Mouse (Mus musculus) heart, embryonic 14.5 days (tissue): Measurements from ENCODE around the gene Pbx1. TPM values are rescaled to one million over a fixed set of nuclear protein-coding genes. Genes with fewer than 3 reads are reported as not detected.

Experiments
- ATAC-seq: fragments of 200-750 bp; cut with Nextera tagmentation; 2 replicates; pipeline ENCODE4 v1.8.0; 2017; ENCODE audit warnings: low read depth, moderate TSS enrichment; ENCODE audit not compliant: insufficient number of reproducible peaks, insufficient read depth, low FRiP score
- H3K27ac ChIP-seq, 2 experiments: fragments of 200-500 bp in 1 of 2; fragments of 300-500 bp in 1 of 2; sonication (generic) in 1 of 2; replicated peaks in 1 of 2; 2 replicates each; pipeline ENCODE4 v1.5.1; 2012 to 2014; ENCODE audit warnings: low read depth in 2 of 2, low read length in 2 of 2, control low read depth in 1 of 2, mild to moderate bottlenecking in 1 of 2, mixed read lengths in 1 of 2; ENCODE audit not compliant: control insufficient read depth in 1 of 2, insufficient read depth in 1 of 2
- H3K27me3 ChIP-seq: fragments of 300-500 bp; sonication (generic); 2 replicates; pipeline ENCODE4 v1.6.1; 2014; ENCODE audit warnings: mild to moderate bottlenecking, low read length, control low read depth; ENCODE audit not compliant: control insufficient read depth, insufficient read depth
- H3K36me3 ChIP-seq: fragments of 300-500 bp; sonication (generic); 2 replicates; pipeline ENCODE4 v1.6.1; 2014; ENCODE audit warnings: mild to moderate bottlenecking, control low read depth, low read length, mixed read lengths; ENCODE audit not compliant: control insufficient read depth, insufficient read depth
- H3K4me1 ChIP-seq, 2 experiments: fragments of 200-500 bp in 1 of 2; fragments of 300-500 bp in 1 of 2; sonication (generic) in 1 of 2; 2 replicates each; pipeline ENCODE4 v1.6.1; 2012 to 2014; ENCODE audit warnings: low read length in 2 of 2, control low read depth in 1 of 2, mixed read lengths in 1 of 2; ENCODE audit not compliant: control insufficient read depth in 2 of 2, insufficient read depth in 2 of 2
- H3K4me2 ChIP-seq: fragments of 300-500 bp; sonication (generic); 2 replicates; pipeline ENCODE4 v1.6.1; 2014; ENCODE audit warnings: mild to moderate bottlenecking, low read length
- H3K4me3 ChIP-seq, 2 experiments: fragments of 200-500 bp in 1 of 2; fragments of 300-500 bp in 1 of 2; sonication (generic) in 1 of 2; 2 replicates each; pipeline ENCODE4 v1.5.1; 2012 to 2014; ENCODE audit warnings: low read length in 2 of 2, mild to moderate bottlenecking in 2 of 2, control low read depth in 1 of 2, low read depth in 1 of 2, moderate library complexity in 1 of 2; ENCODE audit not compliant: control insufficient read depth in 1 of 2, insufficient read depth in 1 of 2
- H3K9ac ChIP-seq: fragments of 300-500 bp; sonication (generic); 2 replicates; pipeline ENCODE4 v1.6.1; 2014; ENCODE audit warnings: mild to moderate bottlenecking, low read length
- H3K9me3 ChIP-seq: fragments of 300-500 bp; sonication (generic); 2 replicates; pipeline ENCODE4 v1.6.1; 2016; ENCODE audit warnings: low read length, control low read depth; ENCODE audit not compliant: control insufficient read depth
- WGBS: fragments of 180-500 bp; shearing (Covaris S2); extraction: QIAGEN DNeasy Blood & Tissue Kit; methylation state at CpG from one replicate; pipeline ENCODE4 v1.1.7; 2014; 5-methylcytosine and 5-hydroxymethylcytosine counted together
- polyA plus RNA-seq: library from polyadenylated mRNA; unstranded; fragments of >200 nt; fragmentation: Nextera tagmentation; extraction: Ambion mirVana; gene quantifications from 2 replicates; pipeline ENCODE4 v1.2.1, GENCODE M21; 2014

The Pbx1 gene
- polyA plus RNA-seq, 1 experiment from 2014 or later: 30.7 TPM

- no peak for ATAC-seq
- Histone ChIP-seq H3K9ac (peak overlapping the region; percentile 54), H3K4me2 (peak overlapping the region; percentile 44), H3K36me3 (peaks cover 26% of the 10 kb centered on the region), H3K27me3 (no peaks in the 10 kb centered on the region), H3K4me1 (peaks cover 18 to 58% of the 10 kb centered on the region in 2 experiments), H3K9me3 (no peaks in the 10 kb centered on the region), H3K27ac (0 out of 4 replicates have a peak overlapping the region, but pooled peaks of 1 of the 2 experiments have one; percentile 19), H3K4me3 (no peak overlapping the region)
- WGBS: 39% methylated on average over 5 of the region's 5 CpGs
These were observed 6.9 kb downstream of the Pbx1 start for GRCm38 (mm10) chr1:168425017-168425705.

- no peaks in the 10 kb centered on the region for H3K9me3 ChIP-seq
- H3K4me3 ChIP-seq: no peak overlapping the region
- H3K9ac ChIP-seq: peak overlapping the region; percentile 55
- H3K36me3 ChIP-seq: peaks cover 37% of the 10 kb centered on the region
- H3K4me2 ChIP-seq: peak overlapping the region; percentile 38
- peaks cover 22 to 65% of the 10 kb centered on the region in 2 experiments for H3K4me1 ChIP-seq
- no peaks in the 10 kb centered on the region for H3K27me3 ChIP-seq
- H3K27ac ChIP-seq: peak overlapping the region; percentile 45 to 56
- no peak for ATAC-seq
- WGBS: 46% methylated on average over 11 of the region's 11 CpGs
These were observed 8.6 kb downstream of the Pbx1 start for GRCm38 (mm10) chr1:168423389-168423930.

GRCm38 (mm10) chr1:168418903-168419302 is 13.2 kb downstream of the Pbx1 start:
- Histone ChIP-seq H3K4me2 (peak overlapping the region; percentile 49), H3K9ac (peak overlapping the region; percentile 21; the same call in 1 of the 2 replicates), H3K4me3 (no peak overlapping the region), H3K36me3 (peaks cover 47% of the 10 kb centered on the region), H3K4me1 (peaks cover 33 to 52% of the 10 kb centered on the region in 2 experiments), H3K27me3 (no peaks in the 10 kb centered on the region), H3K9me3 (no peaks in the 10 kb centered on the region), H3K27ac (peak overlapping the region; percentile 20 to 65)
- no peak for ATAC-seq
- 28% methylated on average over 9 of the region's 9 CpGs for WGBS

- Histone ChIP-seq H3K4me1 (peaks cover 24 to 39% of the 10 kb centered on the region in 2 experiments), H3K9ac (no peak overlapping the region; the same call in 1 of the 2 replicates), H3K27me3 (no peaks in the 10 kb centered on the region), H3K36me3 (peaks cover 59% of the 10 kb centered on the region), H3K27ac (peak overlapping the region in 1 of 2 experiments; percentile 65; a peak in 2 of 4 replicates), H3K4me2 (no peak overlapping the region), H3K4me3 (no peak overlapping the region), H3K9me3 (no peaks in the 10 kb centered on the region)
- WGBS: 64% methylated on average over 6 of the region's 6 CpGs
- no peak for ATAC-seq
These were observed 14.4 kb downstream of the Pbx1 start for GRCm38 (mm10) chr1:168417626-168418025.

DNA sequence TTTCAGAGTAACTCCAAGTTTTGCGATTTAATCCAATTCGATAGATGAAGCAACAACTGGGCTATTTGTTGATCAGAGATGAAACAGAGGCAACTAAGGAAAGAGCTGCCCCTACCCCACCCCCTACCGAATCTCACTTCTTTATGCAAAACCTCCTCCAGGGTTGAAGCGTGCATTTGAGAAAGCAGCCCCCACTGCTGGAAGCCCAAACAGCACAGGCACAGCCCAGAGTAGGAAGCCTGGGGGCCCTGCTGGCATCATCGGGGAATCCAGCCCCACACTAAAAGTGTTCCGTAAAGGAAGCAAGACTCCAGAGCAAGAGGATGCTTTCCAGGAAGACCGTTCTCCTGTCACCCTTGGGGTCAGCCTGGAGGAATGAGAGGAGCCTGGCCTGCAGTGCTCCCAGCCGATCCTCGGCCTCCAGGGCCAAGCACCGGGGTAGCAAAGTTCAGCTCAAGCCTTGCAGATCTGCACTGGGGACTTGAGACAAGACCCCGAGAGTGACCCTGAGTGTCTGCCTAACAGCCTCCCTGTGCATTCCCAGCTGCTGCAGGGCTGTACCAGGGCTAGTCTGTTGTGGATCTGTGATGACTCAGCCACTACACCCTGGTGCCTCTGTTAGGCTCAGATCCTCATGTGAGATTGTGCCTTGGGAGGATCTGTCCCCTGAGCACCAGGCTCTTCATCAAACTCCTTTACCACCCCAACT is 15.2 kb downstream of the Pbx1 start:
- peak overlapping the region; percentile 55; the same call in 1 of the 2 replicates for H3K9ac ChIP-seq
- H3K27me3 ChIP-seq: no peaks in the 10 kb centered on the region
- H3K4me3 ChIP-seq: no peak overlapping the region
- peaks cover 24 to 39% of the 10 kb centered on the region in 2 experiments for H3K4me1 ChIP-seq
- no peaks in the 10 kb centered on the region for H3K9me3 ChIP-seq
- peaks cover 53% of the 10 kb centered on the region for H3K36me3 ChIP-seq
- ATAC-seq: peak; percentile 54; the same call in 1 of the 2 replicates
- 11% methylated on average over 11 of the region's 11 CpGs for WGBS
- peak overlapping the region; percentile 30 to 65 for H3K27ac ChIP-seq
- H3K4me2 ChIP-seq: peak overlapping the region; percentile 45

GRCm38 (mm10) chr1:168410611-168411010 is 21.5 kb downstream of the Pbx1 start:
- Histone ChIP-seq H3K27ac (peak overlapping the region in 1 of 2 experiments; percentile 55; a peak in 3 of 4 replicates), H3K4me2 (peak overlapping the region; percentile 13; the same call in 1 of the 2 replicates), H3K27me3 (no peaks in the 10 kb centered on the region), H3K9me3 (no peaks in the 10 kb centered on the region), H3K36me3 (peaks cover 47% of the 10 kb centered on the region), H3K9ac (no peak overlapping the region), H3K4me1 (peaks cover 23 to 56% of the 10 kb centered on the region in 2 experiments), H3K4me3 (no peak overlapping the region)
- no peak for ATAC-seq
- WGBS: 11% methylated on average over 10 of the region's 10 CpGs

- Histone ChIP-seq H3K4me1 (peaks cover 27 to 60% of the 10 kb centered on the region in 2 experiments), H3K4me2 (peak overlapping the region; percentile 19; the same call in 1 of the 2 replicates), H3K36me3 (peaks cover 49% of the 10 kb centered on the region), H3K27me3 (no peaks in the 10 kb centered on the region), H3K9me3 (no peaks in the 10 kb centered on the region), H3K27ac (peak overlapping the region; percentile 28 to 67; a peak in 3 of 4 replicates), H3K9ac (peak overlapping the region; percentile 30; the same call in 1 of the 2 replicates), H3K4me3 (no peak overlapping the region)
- 0% methylated on average over 1 of the region's 1 CpGs for WGBS
- ATAC-seq: peak; percentile 60
These were observed 22.0 kb downstream of the Pbx1 start for GRCm38 (mm10) chr1:168410054-168410453.
